Mouse (Mus musculus): ENCODE data around the gene Hist2h2ab. TPM values are rescaled to one million over a fixed set of nuclear protein-coding genes. Genes with fewer than 3 reads are reported as not detected.
A peak's percentile ranks its signal among the peaks of the same experiment; 100 is the strongest.

Hist2h2ab gene
- polyA plus RNA-seq, 1 experiment from 2014 or later: 0.85 TPM

DNA sequence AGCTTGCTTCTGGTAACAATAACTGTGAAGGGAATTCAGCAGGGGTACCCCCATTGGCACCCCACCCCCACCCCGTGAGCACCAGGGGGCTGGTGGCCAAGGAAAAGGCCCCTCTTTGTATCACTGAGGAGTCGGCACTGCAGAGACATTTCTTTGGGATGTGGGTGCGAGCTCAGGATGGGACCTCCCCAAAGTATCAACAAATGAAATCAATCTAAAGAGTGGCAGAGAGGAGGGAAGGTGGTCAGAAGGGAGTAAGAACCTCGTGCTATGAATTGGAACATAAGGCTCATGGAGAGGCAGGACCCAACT is 29.3 kb downstream of the Hist2h2ab start:
- H3K4me2 ChIP-seq: peak overlapping the region; percentile 69
- no peaks in the 10 kb centered on the region for H3K9me3 ChIP-seq (replicated peaks)
- no peaks in the 10 kb centered on the region for H3K36me3 ChIP-seq
- H3K9ac ChIP-seq: peak overlapping the region; percentile 82
- peak overlapping the region; percentile 93 for H3K27ac ChIP-seq
- peaks cover 67% of the 10 kb centered on the region for H3K4me1 ChIP-seq (replicated peaks)
- ATAC-seq (ENCODE audit: low read depth) (no peak), DNase-seq (no peak)
- peak overlapping the region; percentile 63 for H3K4me3 ChIP-seq (replicated peaks)
- H3K27me3 ChIP-seq: no peaks in the 10 kb centered on the region
- WGBS (ENCODE audit: insufficient replicate concordance): 62% methylated on average over 4 of the region's 4 CpGs

DNA sequence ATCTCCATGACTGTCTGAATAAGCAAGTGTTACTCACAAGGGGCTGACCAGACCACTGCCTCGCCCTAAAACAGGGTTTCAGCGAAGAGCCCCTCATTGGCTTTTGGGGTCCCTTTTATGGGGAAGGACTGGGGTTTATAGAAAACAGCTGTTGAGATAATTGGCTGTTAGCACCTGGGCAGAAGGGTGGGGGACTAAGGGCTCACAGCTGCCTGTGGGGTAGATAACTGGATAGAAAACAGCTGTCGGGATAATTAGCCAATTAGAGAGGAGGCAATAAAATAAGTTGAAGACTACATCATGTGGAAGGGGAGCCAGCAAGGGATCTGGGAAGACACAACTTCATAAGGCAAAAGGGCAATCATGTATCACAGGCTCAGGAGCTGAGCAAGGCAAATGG is 31.2 kb downstream of the Hist2h2ab start:
- Histone ChIP-seq H3K4me1 (replicated peaks) (peaks cover 75% of the 10 kb centered on the region), H3K36me3 (no peaks in the 10 kb centered on the region), H3K4me3 (replicated peaks) (no peak overlapping the region), H3K9me3 (replicated peaks) (no peaks in the 10 kb centered on the region), H3K27me3 (no peaks in the 10 kb centered on the region), H3K9ac (peak overlapping the region; percentile 63), H3K27ac (peak overlapping the region; percentile 93), H3K4me2 (peak overlapping the region; percentile 32)
- WGBS (ENCODE audit: insufficient replicate concordance): 49% methylated on average over 3 of the region's 3 CpGs
- ATAC-seq (ENCODE audit: low read depth) (no peak), DNase-seq (no peak)

DNA sequence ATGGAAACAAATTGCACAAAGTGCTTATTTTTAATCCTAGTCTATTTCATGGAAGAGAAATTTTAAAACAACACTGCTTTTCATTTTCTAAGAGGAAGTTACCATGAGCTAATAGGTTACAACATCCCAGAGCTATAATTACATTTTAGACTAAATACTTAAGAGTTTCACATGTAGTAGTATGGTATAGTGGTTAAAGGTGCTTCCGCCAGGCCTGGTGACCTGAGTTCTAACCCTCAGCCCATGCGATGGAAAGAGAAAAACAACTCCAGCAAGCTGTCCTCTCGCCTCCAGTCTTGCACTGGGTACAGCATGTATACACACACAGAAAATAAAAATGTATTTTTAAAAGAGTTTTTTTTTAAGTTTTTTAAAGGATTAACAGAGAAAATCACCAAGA is 32.1 kb downstream of the Hist2h2ab start:
- Histone ChIP-seq H3K4me3 (replicated peaks) (no peak overlapping the region), H3K36me3 (no peaks in the 10 kb centered on the region), H3K4me2 (no peak overlapping the region), H3K9ac (no peak overlapping the region), H3K27me3 (no peaks in the 10 kb centered on the region), H3K9me3 (replicated peaks) (no peaks in the 10 kb centered on the region), H3K27ac (peak overlapping the region; percentile 57; the same call in 1 of the 2 replicates), H3K4me1 (replicated peaks) (peaks cover 82% of the 10 kb centered on the region)
- DNase-seq: no peak
- no peak for ATAC-seq (ENCODE audit: low read depth)
- 73% methylated on average over 3 of the region's 3 CpGs for WGBS (ENCODE audit: insufficient replicate concordance)

DNA sequence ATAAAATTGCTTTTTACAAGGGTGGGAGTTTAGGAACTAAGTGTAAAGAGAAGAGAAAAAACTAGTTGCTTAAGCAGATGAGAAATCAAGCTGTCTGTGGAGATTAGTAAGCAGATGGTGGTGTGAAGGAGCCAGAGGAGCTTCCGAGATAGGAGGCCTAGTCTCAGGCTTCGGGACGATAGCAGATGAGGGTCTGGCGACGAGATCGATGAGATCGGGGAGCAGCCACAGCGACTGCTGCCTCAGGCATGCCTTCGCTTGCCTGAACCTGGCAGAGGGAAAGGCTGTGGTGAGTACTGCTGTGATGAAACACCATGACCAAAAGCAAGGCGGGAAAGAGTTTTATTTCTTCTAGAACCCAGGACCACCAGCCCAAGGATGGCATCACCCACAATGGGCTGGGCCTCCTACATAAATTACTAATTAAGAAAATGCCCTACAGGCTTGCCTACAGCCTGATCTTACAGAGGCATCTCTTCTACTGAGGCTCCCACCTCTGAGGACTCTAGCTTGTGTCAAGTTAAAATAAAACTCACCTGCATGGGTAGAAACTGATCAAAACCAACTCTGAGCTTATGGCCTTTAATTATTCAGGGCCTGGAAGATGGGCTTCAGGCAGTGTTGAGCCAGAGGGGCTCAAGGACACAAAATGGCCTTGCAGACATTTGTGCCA is 35.2 kb downstream of the Hist2h2ab start:
- DNase-seq: peak; percentile 77
- H3K4me3 ChIP-seq (replicated peaks): peak overlapping the region; percentile 20; the same call in 1 of the 2 replicates
- H3K9ac ChIP-seq: peak overlapping the region; percentile 68
- H3K9me3 ChIP-seq (replicated peaks): no peaks in the 10 kb centered on the region
- peak overlapping the region; percentile 49 for H3K4me2 ChIP-seq
- H3K27me3 ChIP-seq: no peaks in the 10 kb centered on the region
- ATAC-seq (ENCODE audit: low read depth): peak; percentile 93
- peaks cover 66% of the 10 kb centered on the region for H3K4me1 ChIP-seq (replicated peaks)
- peak overlapping the region; percentile 89 for H3K27ac ChIP-seq
- no peaks in the 10 kb centered on the region for H3K36me3 ChIP-seq
- 10% methylated on average over 10 of the region's 10 CpGs for WGBS (ENCODE audit: insufficient replicate concordance)

DNA sequence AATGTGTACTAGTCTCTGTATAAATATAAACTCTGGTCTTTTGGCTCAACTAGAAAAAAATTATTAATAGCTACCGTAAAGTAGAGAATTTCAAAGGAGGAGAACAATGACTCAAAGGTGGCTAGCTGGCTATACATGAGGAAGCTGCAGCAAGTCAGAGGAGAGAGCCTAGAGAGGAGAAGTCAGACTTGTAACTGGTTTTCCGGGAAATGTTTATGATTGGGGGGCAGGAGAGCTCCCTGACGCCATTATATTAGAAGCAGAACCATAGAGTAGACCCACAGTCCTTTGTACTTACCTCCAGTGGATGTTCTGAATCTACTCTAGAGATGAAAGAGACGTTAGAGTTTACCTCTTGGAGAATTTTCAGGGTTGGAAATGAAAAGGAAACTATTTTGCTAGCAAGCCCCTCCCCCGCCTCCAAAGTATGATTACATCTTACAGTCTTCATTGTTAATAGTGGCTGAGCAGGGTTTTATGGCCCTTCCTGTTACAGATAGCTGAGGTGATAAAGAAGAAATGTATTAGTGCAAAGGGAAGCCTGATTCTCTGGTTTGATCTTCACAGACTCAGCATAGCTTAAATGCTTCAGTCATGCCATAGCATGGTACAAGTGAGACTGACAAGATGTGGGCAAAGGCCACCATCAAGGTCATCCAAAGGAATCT is 36.4 kb downstream of the Hist2h2ab start:
- H3K27me3 ChIP-seq: no peaks in the 10 kb centered on the region
- H3K27ac ChIP-seq: peak overlapping the region; percentile 89; the same call in 1 of the 2 replicates
- ATAC-seq (ENCODE audit: low read depth) (no peak), DNase-seq (no peak)
- no peak overlapping the region for H3K4me3 ChIP-seq (replicated peaks)
- peak overlapping the region; percentile 52 for H3K9ac ChIP-seq
- no peak overlapping the region for H3K4me2 ChIP-seq
- H3K36me3 ChIP-seq: no peaks in the 10 kb centered on the region
- 63% methylated on average over 5 of the region's 5 CpGs for WGBS (ENCODE audit: insufficient replicate concordance)
- no peaks in the 10 kb centered on the region for H3K9me3 ChIP-seq (replicated peaks)
- peaks cover 57% of the 10 kb centered on the region for H3K4me1 ChIP-seq (replicated peaks)

DNA sequence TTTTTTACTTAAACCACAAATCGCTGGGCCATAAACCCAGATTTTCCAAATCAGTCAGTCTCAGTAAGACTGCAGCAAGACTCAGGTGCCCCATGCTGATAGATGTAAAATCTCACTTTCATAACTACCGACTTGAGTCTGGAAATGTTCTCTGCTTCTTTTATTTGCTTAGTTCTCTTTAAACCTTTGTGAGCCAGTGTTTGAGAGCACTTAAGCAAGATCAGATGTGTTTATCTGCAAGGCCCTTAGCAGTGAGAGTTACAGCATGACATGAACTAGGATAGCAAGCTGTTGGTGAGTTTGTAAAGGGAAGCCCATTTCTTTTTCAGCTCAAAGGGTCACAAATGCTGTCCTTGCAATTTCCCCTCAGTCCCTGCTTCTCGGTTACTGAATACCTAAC is 37.5 kb downstream of the Hist2h2ab start:
- no peak overlapping the region for H3K9ac ChIP-seq
- no peak overlapping the region for H3K4me3 ChIP-seq (replicated peaks)
- ATAC-seq (ENCODE audit: low read depth): no peak
- H3K27ac ChIP-seq: no peak overlapping the region
- no peak overlapping the region for H3K4me2 ChIP-seq
- no peak for DNase-seq
- no peaks in the 10 kb centered on the region for H3K9me3 ChIP-seq (replicated peaks)
- no peaks in the 10 kb centered on the region for H3K36me3 ChIP-seq
- WGBS (ENCODE audit: insufficient replicate concordance): 73% methylated on average over 3 of the region's 3 CpGs
- H3K4me1 ChIP-seq (replicated peaks): peaks cover 65% of the 10 kb centered on the region
- no peaks in the 10 kb centered on the region for H3K27me3 ChIP-seq

DNA sequence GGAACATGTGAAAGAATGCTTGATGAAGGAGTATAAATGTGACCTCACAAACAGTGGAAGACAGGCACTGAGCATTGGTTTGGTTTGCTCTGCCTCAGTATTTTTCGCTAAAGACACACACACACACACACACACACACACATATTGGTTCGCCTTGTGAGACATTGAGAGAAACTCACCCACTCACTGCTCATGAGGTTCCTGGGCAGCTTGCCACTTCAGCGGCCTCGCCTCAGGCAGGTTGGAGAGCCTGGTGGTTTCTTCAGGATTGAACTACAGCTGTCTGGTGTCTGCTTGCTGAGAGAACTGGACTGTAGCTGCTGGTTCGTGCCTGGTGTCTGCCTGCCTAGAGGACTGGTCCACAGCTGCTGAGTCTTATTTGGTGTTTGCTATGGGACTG is 40.6 kb downstream of the Hist2h2ab start:
- H3K9ac ChIP-seq: no peak overlapping the region
- ATAC-seq (ENCODE audit: low read depth): no peak
- H3K36me3 ChIP-seq: no peaks in the 10 kb centered on the region
- H3K9me3 ChIP-seq (replicated peaks): no peaks in the 10 kb centered on the region
- no peak overlapping the region for H3K4me3 ChIP-seq (replicated peaks)
- H3K27ac ChIP-seq: no peak overlapping the region
- 74% methylated on average over 5 of the region's 5 CpGs for WGBS (ENCODE audit: insufficient replicate concordance)
- H3K4me2 ChIP-seq: no peak overlapping the region
- DNase-seq: no peak
- H3K27me3 ChIP-seq: no peaks in the 10 kb centered on the region
- H3K4me1 ChIP-seq (replicated peaks): peaks cover 53% of the 10 kb centered on the region

DNA sequence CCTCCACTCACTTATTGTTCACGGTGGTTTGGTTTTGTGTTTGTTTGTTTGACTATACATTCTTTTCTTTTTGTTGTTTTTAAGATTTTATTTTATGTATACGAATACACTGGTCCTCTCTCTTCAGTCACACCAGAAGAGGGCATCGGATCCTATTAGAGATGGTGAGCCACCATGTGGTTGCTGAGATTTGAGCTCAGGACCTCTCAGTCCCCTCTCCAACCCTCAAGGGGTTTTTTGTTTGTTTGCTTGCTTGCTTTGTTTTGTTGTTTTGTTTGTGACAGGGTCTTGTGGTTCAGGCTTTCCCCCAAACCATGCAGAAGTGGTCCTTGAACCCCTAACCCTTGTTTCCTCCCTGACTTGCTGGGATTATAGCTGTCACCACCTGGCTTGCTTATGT is 42.0 kb downstream of the Hist2h2ab start:
- DNase-seq (no peak), ATAC-seq (ENCODE audit: low read depth) (no peak)
- H3K4me2 ChIP-seq: peak overlapping the region; percentile 81
- peak overlapping the region; percentile 90 for H3K9ac ChIP-seq
- H3K4me1 ChIP-seq (replicated peaks): peaks cover 52% of the 10 kb centered on the region
- H3K27me3 ChIP-seq: no peaks in the 10 kb centered on the region
- H3K27ac ChIP-seq: peak overlapping the region; percentile 99
- peak overlapping the region; percentile 59 for H3K4me3 ChIP-seq (replicated peaks)
- H3K36me3 ChIP-seq: no peaks in the 10 kb centered on the region
- no peaks in the 10 kb centered on the region for H3K9me3 ChIP-seq (replicated peaks)
- 48% methylated on average over 3 of the region's 3 CpGs for WGBS (ENCODE audit: insufficient replicate concordance)

DNA sequence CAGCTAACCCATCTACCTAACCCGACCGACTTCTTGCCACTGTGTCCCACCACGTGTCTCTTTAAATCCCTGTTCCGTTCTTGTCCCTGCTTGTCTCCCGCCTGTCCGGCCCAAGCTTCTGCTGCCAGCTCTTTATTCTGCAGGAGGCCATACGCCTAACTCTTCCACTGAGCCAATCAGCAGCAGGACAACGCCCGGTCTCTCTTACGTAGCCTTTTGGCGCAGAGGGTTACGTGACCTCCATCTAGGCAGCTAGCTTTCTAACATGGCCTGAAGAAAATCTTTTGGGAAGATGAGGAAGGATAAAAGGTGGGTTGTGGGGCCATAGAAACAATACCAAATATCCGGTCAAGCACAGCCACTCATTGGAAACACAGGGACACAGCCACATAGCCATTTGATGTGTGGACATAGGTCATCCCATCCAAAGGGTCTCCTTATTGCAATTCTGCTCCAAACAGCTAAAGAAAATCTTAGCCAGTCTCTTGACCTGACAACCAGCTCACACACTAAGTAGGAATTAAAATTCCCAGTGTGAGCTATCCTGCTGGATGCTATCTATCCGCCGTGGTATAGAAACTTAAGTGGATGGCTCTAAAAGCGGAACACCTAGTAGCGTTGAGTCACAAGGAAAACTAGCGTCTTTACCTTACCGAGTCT is 42.7 kb downstream of the Hist2h2ab start:
- no peaks in the 10 kb centered on the region for H3K27me3 ChIP-seq
- peak overlapping the region; percentile 99 for H3K27ac ChIP-seq
- peak overlapping the region; percentile 59 for H3K4me3 ChIP-seq (replicated peaks)
- DNase-seq (peak; percentile 79), ATAC-seq (ENCODE audit: low read depth) (peak; percentile 76)
- 1% methylated on average over 19 of the region's 19 CpGs for WGBS (ENCODE audit: insufficient replicate concordance)
- peaks cover 58% of the 10 kb centered on the region for H3K4me1 ChIP-seq (replicated peaks)
- peak overlapping the region; percentile 81 for H3K4me2 ChIP-seq
- H3K36me3 ChIP-seq: no peaks in the 10 kb centered on the region
- H3K9me3 ChIP-seq (replicated peaks): no peaks in the 10 kb centered on the region
- peak overlapping the region; percentile 90 for H3K9ac ChIP-seq

DNA sequence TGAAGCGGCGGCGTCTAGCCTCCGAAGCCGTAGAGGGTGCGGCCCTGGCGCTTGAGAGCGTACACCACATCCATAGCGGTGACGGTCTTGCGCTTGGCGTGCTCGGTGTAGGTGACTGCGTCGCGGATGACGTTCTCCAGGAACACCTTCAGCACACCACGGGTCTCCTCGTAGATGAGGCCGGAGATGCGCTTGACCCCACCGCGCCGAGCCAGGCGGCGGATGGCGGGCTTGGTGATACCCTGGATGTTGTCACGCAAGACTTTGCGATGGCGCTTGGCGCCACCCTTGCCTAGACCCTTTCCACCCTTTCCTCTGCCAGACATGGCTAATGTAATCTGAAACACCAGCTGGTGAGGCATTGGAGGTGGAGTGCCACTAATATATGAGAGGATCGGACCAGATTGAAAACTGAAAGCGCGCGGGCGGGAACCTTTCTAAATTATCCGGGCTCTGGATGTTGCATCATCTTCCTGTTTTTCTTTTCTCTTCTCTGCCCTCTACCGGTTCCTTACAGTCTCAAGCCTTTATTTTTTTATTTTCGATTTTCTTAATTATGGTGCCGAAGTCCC is 43.4 kb downstream of the Hist2h2ab start, which contains the start of gene Hist2h4:
Hist2h4 (minus strand) TSS at position 333 of the 572 bp plus-strand sequence.
- H3K9ac ChIP-seq: peak within 1 kb of the TSS; percentile 90
- no peaks in the 10 kb centered on the region for H3K27me3 ChIP-seq
- no peaks in the 10 kb centered on the region for H3K9me3 ChIP-seq (replicated peaks)
- peak within 1 kb of the TSS; percentile 81 for H3K4me2 ChIP-seq
- peak within 1 kb of the TSS; percentile 99 for H3K27ac ChIP-seq
- peak; percentile 95 for DNase-seq
- peak; percentile 88 for ATAC-seq (ENCODE audit: low read depth)
- peak within 1 kb of the TSS; percentile 59 for H3K4me3 ChIP-seq (replicated peaks)
- under 1% methylated on average over 40 of the region's 40 CpGs for WGBS (ENCODE audit: insufficient replicate concordance)
- peaks cover 65% of the 10 kb centered on the region for H3K4me1 ChIP-seq (replicated peaks)
- H3K36me3 ChIP-seq: no peaks in the 10 kb centered on the region

Measured in liver, embryonic 13.5 days (tissue).